Mouse (Mus musculus): Measurements from ENCODE around the gene Nebl. TPM values are rescaled to one million over a fixed set of nuclear protein-coding genes. Genes with fewer than 3 reads are reported as not detected.
A peak's percentile ranks its signal among the peaks of the same experiment; 100 is the strongest.

Gene Nebl
- polyA plus RNA-seq (2012; rRNA removed), result 120 and 132 TPM in 2 replicates

DNA sequence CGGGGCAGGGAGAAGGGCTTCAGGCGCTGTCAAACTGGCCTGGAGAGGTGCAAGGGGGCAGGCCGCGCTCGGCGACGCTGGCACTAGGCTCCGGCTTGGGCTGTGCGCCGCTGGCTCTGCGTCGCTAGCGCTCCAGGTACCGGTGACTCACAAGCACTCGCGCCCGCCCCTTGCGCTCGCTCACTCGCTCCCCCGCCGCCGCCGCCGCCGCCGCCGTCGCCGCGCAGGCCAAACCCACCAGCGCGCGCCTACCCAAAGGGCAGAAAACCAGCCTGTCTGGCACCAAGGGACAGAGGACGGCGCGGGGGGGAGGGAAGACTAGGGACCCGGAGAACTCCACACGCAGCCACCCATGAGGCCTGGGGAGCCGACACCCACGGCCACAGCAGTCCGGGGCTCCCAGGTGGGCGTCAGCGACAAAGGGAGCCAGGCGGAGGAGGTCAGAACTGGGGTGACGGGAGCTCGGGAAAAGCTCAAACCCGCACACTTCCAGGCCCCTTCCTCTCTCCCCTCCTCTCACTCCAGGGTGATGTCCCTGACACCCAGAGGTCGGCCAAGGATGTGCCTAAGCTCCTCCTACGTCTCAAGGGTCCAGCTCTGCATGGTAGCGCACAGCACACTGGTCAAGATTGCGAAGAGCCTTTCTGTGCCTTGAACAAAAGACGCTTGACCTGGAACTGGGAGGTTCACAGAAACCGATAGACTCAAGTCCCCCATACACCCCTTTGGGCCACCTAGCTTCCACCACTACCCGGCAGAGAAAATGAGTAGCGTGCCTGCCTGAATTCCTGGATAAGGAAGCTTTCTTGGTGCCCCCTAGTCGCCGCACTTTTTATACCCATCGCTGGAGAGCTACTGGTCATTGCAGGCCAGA, at the start of gene Nebl:
Gene Nebl (minus strand): TSS at position 508 of the 874 bp plus-strand sequence.
- no peak within 1 kb of the TSS for H3K27ac ChIP-seq (ENCODE audit: control insufficient read depth, insufficient read depth, low read length)
- peak within 1 kb of the TSS; percentile 40 for H3K4me3 ChIP-seq (ENCODE audit: control insufficient read depth, insufficient read depth, low read length)
- H3K27me3 ChIP-seq (ENCODE audit: control insufficient read depth, insufficient read depth, low read length), result peaks cover 22% of the 10 kb centered on the region
- TF ChIP-seq CTCF (IDR thresholded peaks at IDR 0.05; ENCODE audit: borderline replicate concordance, control insufficient read depth, extremely low read depth, insufficient read depth, low read length, poor library complexity) (no peak), POLR2A (IDR thresholded peaks at IDR 0.05; ENCODE audit: control insufficient read depth, extremely low read depth, insufficient read depth, low read length, poor library complexity) (no peak)
- WGBS, result 4% methylated on average over 57 of the region's 59 CpGs
- H3K36me3 ChIP-seq (ENCODE audit: control insufficient read depth, insufficient read depth, low read length), result no peaks in the 10 kb centered on the region
- DNase-seq, result peak; percentile 55
- H3K4me1 ChIP-seq (replicated peaks; ENCODE audit: control insufficient read depth, insufficient read depth, low read length), result peaks cover 5% of the 10 kb centered on the region

DNA sequence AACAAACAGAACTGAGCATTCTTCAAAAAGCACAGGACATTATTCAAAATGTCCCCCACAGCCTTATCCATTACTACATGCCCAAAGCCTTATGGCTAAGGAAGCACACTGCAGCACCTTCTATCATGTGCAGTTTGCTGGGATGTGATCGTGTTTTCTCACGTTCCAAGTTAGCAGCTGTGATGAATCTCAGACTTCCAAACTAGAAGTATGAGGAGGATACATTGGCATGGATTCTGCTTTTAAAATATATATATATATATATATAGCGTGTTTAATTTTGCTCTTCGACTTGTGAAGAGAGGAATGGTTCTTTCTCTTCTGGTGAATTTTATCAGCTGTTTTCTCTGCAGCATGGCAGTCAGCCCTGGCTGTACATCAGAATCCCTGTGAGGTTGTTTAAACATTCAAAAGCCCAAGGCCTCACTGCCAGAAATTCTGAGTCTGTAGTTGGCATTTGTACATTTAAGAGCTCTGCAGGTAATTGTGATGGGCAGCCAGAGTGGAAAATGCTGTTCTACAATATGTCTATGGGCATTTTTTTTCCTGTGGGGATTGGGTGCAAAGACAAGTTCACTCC, 39.1 kb upstream of the Nebl start:
- no peak for DNase-seq
- WGBS, result 97% methylated on average over 4 of the region's 4 CpGs
- Histone ChIP-seq H3K4me3 (ENCODE audit: control insufficient read depth, insufficient read depth, low read length) (no peak overlapping the region), H3K27ac (ENCODE audit: control insufficient read depth, insufficient read depth, low read length) (no peak overlapping the region), H3K36me3 (ENCODE audit: control insufficient read depth, insufficient read depth, low read length) (no peaks in the 10 kb centered on the region), H3K4me1 (replicated peaks; ENCODE audit: control insufficient read depth, insufficient read depth, low read length) (no peaks in the 10 kb centered on the region), H3K27me3 (ENCODE audit: control insufficient read depth, insufficient read depth, low read length) (no peaks in the 10 kb centered on the region)
- no peak for TF ChIP-seq CTCF (IDR thresholded peaks at IDR 0.05; ENCODE audit: borderline replicate concordance, control insufficient read depth, extremely low read depth, insufficient read depth, low read length, poor library complexity)

DNA sequence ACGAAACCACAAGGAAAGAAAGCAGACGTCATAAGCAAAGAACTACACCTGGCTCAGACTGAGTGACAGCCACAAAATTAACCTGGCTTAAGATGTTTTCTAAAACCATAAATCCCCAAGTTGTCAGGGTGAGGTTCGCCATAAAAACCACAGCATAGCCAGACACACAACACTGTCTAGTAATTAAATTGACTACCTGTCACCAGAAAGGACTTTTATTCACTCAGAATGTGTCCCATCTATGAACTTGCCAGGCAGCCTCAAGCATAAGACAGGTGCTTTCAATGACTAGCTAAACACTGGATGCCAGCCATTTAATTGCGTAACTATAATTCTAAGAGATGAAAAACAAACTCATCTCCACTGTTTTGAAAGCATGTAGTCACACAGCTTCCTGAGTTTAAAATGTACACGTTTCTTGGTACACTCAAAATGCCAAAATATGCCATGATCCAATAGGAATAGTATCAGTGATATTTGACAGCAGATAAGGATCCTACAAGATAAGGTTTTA, 38.0 kb upstream of the Nebl start:
- Histone ChIP-seq H3K27me3 (ENCODE audit: control insufficient read depth, insufficient read depth, low read length) (no peaks in the 10 kb centered on the region), H3K27ac (ENCODE audit: control insufficient read depth, insufficient read depth, low read length) (no peak overlapping the region), H3K4me1 (replicated peaks; ENCODE audit: control insufficient read depth, insufficient read depth, low read length) (no peaks in the 10 kb centered on the region), H3K36me3 (ENCODE audit: control insufficient read depth, insufficient read depth, low read length) (no peaks in the 10 kb centered on the region), H3K4me3 (ENCODE audit: control insufficient read depth, insufficient read depth, low read length) (no peak overlapping the region)
- 41% methylated on average over 5 of the region's 5 CpGs for WGBS
- DNase-seq, result no peak
- TF ChIP-seq POLR2A (IDR thresholded peaks at IDR 0.05; ENCODE audit: control insufficient read depth, extremely low read depth, insufficient read depth, low read length, poor library complexity), result no peak
- TF ChIP-seq CTCF (IDR thresholded peaks at IDR 0.05; ENCODE audit: borderline replicate concordance, control insufficient read depth, extremely low read depth, insufficient read depth, low read length, poor library complexity), result no peak

DNA sequence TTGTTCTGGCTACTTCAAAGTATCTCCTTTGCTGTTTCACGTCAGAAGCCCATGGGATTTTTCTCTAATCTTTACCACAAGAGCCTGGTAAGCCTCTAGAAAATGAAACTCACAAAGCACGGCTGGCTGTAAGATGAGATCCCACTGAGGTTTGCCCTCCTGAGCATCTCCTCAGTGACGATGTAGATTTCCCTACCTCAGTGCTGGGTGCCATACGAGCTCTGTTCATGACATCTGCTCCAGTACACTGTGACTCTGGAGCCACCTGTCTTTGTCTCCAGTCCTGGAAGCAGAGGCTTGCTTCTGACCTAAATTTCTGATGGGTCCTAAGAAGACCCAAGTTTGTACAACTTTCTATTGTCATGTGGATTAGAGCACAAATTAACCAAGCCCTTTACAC, 25.0 kb upstream of the Nebl start:
- no peak overlapping the region for H3K27ac ChIP-seq (ENCODE audit: control insufficient read depth, insufficient read depth, low read length)
- H3K4me3 ChIP-seq (ENCODE audit: control insufficient read depth, insufficient read depth, low read length), result no peak overlapping the region
- DNase-seq, result no peak
- H3K27me3 ChIP-seq (ENCODE audit: control insufficient read depth, insufficient read depth, low read length), result no peaks in the 10 kb centered on the region
- H3K4me1 ChIP-seq (replicated peaks; ENCODE audit: control insufficient read depth, insufficient read depth, low read length), result no peaks in the 10 kb centered on the region
- 82% methylated on average over 4 of the region's 4 CpGs for WGBS
- TF ChIP-seq CTCF (IDR thresholded peaks at IDR 0.05; ENCODE audit: borderline replicate concordance, control insufficient read depth, extremely low read depth, insufficient read depth, low read length, poor library complexity), result no peak
- TF ChIP-seq POLR2A (IDR thresholded peaks at IDR 0.05; ENCODE audit: control insufficient read depth, extremely low read depth, insufficient read depth, low read length, poor library complexity), result no peak
- no peaks in the 10 kb centered on the region for H3K36me3 ChIP-seq (ENCODE audit: control insufficient read depth, insufficient read depth, low read length)

DNA sequence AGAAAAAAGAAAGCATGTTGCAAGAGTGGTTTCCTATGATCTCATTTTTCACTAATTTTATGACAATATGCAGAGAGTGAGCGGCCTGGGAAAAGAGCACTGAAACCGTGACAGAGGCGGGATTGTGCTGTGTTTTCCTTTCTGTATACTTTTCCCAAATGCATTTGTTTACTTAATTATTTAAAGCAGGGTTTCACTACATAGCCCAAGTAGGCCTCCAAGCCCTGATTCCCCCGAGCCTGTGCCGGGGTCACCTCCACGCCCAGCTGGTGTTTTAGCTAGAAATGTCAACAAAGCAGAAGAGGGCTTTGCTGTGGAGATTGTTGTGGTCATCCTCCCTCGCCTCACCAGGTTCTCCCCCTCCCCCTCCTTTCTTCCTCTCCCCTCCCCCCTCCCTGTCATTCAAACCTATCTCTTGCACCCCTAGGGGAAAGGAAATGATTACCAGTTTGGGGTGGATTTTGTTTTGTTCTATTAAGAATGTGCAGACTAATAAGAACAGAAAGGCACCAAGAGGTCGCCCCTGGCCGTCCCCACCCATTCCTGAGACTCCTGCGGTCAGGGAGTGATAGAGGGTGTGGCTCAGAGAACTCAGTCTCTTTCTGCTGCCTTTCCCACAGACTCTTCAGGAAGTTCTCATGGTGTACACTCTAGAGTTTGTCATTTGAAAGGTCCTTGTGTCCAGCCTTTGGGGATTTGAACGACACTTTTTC, 10.9 kb upstream of the Nebl start:
- peaks cover 4% of the 10 kb centered on the region for H3K4me1 ChIP-seq (replicated peaks; ENCODE audit: control insufficient read depth, insufficient read depth, low read length)
- H3K27ac ChIP-seq (ENCODE audit: control insufficient read depth, insufficient read depth, low read length), result no peak overlapping the region
- no peak for TF ChIP-seq CTCF (IDR thresholded peaks at IDR 0.05; ENCODE audit: borderline replicate concordance, control insufficient read depth, extremely low read depth, insufficient read depth, low read length, poor library complexity)
- TF ChIP-seq POLR2A (IDR thresholded peaks at IDR 0.05; ENCODE audit: control insufficient read depth, extremely low read depth, insufficient read depth, low read length, poor library complexity), result no peak
- DNase-seq, result no peak
- no peaks in the 10 kb centered on the region for H3K27me3 ChIP-seq (ENCODE audit: control insufficient read depth, insufficient read depth, low read length)
- WGBS, result 31% methylated on average over 11 of the region's 11 CpGs
- H3K36me3 ChIP-seq (ENCODE audit: control insufficient read depth, insufficient read depth, low read length), result no peaks in the 10 kb centered on the region
- H3K4me3 ChIP-seq (ENCODE audit: control insufficient read depth, insufficient read depth, low read length), result no peak overlapping the region; the same call in 1 of the 2 replicates

DNA sequence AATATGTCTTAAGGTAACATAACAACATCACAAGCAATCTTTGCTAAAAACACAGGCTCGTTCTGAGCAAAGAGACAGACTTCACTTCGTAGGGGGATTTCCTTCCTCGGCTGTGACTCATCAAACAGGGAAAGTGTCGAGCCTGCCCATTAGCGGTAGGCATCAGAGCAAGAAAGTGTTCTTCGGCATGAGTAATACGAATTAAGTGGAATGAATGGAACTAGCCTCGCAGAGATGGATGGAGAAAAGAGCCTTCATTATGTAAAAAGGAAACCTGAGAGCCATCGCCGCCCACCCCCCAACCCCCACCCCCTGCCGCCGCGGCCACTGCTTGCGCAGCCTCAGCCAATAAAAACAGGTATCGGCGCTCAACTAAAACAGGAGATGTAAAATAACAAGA, 10.3 kb upstream of the Nebl start:
- H3K36me3 ChIP-seq (ENCODE audit: control insufficient read depth, insufficient read depth, low read length), result no peaks in the 10 kb centered on the region
- peaks cover 4% of the 10 kb centered on the region for H3K4me1 ChIP-seq (replicated peaks; ENCODE audit: control insufficient read depth, insufficient read depth, low read length)
- no peak for TF ChIP-seq CTCF (IDR thresholded peaks at IDR 0.05; ENCODE audit: borderline replicate concordance, control insufficient read depth, extremely low read depth, insufficient read depth, low read length, poor library complexity)
- no peak for TF ChIP-seq POLR2A (IDR thresholded peaks at IDR 0.05; ENCODE audit: control insufficient read depth, extremely low read depth, insufficient read depth, low read length, poor library complexity)
- no peak for DNase-seq
- 4% methylated on average over 16 of the region's 16 CpGs for WGBS
- no peak overlapping the region for H3K27ac ChIP-seq (ENCODE audit: control insufficient read depth, insufficient read depth, low read length)
- no peak overlapping the region for H3K4me3 ChIP-seq (ENCODE audit: control insufficient read depth, insufficient read depth, low read length)
- H3K27me3 ChIP-seq (ENCODE audit: control insufficient read depth, insufficient read depth, low read length), result no peaks in the 10 kb centered on the region
